Mouse (Mus musculus) kidney, adult 2 months (tissue): Measurements from ENCODE around the gene Rps27l.

Experiments
- CTCF ChIP-seq: fragments of 200-500 bp; conservative IDR thresholded peaks from 2 replicates; pipeline ENCODE4 v1.5.1; 2011; ENCODE audit warnings: low read depth, mild to moderate bottlenecking, control low read depth, low read length, moderate library complexity, mixed read lengths; ENCODE audit not compliant: insufficient read depth, insufficient read length
- POLR2A ChIP-seq: fragments of 200-500 bp; IDR thresholded peaks from one replicate; pipeline ENCODE4 v1.6.1; 2011; ENCODE audit warnings: low read depth, low read length, control low read depth

DNA sequence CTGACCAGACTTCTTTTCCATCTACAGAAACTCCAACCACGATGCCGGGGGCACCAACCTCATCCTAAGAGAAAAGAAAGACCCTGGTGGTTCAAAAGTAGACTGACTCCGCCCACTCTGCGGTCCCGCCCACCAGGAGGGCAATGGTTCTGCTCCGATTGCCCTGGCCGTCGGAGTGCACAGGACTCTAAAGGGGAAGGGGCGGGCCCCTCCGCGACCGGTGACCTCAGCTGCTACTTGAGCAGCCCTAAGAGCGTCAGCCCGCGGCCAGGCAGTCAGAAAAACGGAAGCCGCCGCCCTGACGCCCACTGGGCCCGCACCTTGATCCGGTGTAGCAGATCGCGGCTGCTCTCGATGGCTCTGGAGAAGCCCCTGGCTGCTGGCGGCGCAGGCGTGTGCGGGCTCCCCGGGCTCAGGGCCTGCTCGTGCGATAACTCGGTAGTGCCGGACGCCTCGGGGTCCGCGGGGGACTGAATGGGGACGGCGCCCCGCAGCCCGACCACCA is 28.9 kb downstream of the Rps27l start:
- TF ChIP-seq CTCF (no peak), POLR2A (no peak)
